ENCODE assay signal across 14 mouse cellular contexts in genomic region chr3:59113973-59114517, GRCm38 (mm10). TPM values are rescaled to one million over a fixed set of nuclear protein-coding genes. Genes with fewer than 3 reads are reported as not detected.
DNase-seq lines count a peak whose midpoint lies in the region; ATAC-seq and TF ChIP-seq lines count a peak whose summit lies in the region.
"Had no signal": no experiment of that assay in that cellular context is flagged by ENCODE, and none has a peak within 500 bp of the region (broad histone marks: within the 10 kb centered on the region; RNA-seq: fewer than 3 reads in every experiment).

No protein-coding gene starts in this region.

- peak; percentile 54 for DNase-seq in adrenal gland, postnatal 14 days
- no peak for DNase-seq in adrenal gland, postnatal 4 days (ENCODE audit: low spot score in 2 of 2)
- peak; percentile 100 for DNase-seq in 416B (ENCODE audit: low read depth)
- peak; percentile 27 to 28 for DNase-seq in heart, adult 9 months (ENCODE audit: low spot score in 2 of 2)
- DNase-seq in liver, embryonic 13.5 days, result peak; percentile 16
- no peak for DNase-seq in yolk sac, embryonic 10.5 days (ENCODE audit: low spot score)
- DNase-seq in cerebellum, adult 18-20 months, result no peak
- no peak for DNase-seq in left cerebral cortex, adult 2 months (ENCODE audit: extremely low spot score in 1 of 2, low spot score in 2 of 2)
- DNase-seq: gastrocnemius, postnatal 36 days; kidney, adult 18-20 months had no signal

- H3K27ac ChIP-seq in liver, embryonic 13.5 days, result peak overlapping the region; percentile 47; the same call in 1 of the 2 replicates
- no peak overlapping the region for H3K27ac ChIP-seq in left cerebral cortex, adult 2 months
- H3K27ac ChIP-seq: forebrain, embryonic 10.5 days; stomach, embryonic 15.5 days had no signal

- H3K4me1 ChIP-seq in liver, embryonic 13.5 days (replicated peaks), result peaks cover 17% of the 10 kb centered on the region
- H3K4me1 ChIP-seq: forebrain, embryonic 10.5 days; stomach, embryonic 15.5 days had no signal

- H3K27me3 ChIP-seq in liver, embryonic 13.5 days, result no peaks in the 10 kb centered on the region
- H3K27me3 ChIP-seq: stomach, embryonic 15.5 days had no signal

- no peaks in the 10 kb centered on the region for H3K9me3 ChIP-seq in liver, embryonic 13.5 days (replicated peaks)
- H3K9me3 ChIP-seq: forebrain, embryonic 10.5 days; stomach, embryonic 15.5 days had no signal

- 0 out of 2 replicates have a peak overlapping the region, but pooled peaks have one; percentile 6 for H3K9ac ChIP-seq in liver, embryonic 13.5 days
- H3K9ac ChIP-seq: stomach, embryonic 15.5 days had no signal

- peak; percentile 79 for ATAC-seq in liver, embryonic 13.5 days (ENCODE audit: low read depth)

- no peak overlapping the region for H3K4me2 ChIP-seq in liver, embryonic 13.5 days
- H3K4me2 ChIP-seq: stomach, embryonic 15.5 days had no signal

- 12% methylated on average over 8 of the region's 8 CpGs for WGBS in liver, embryonic 13.5 days (ENCODE audit: insufficient replicate concordance)

- intact Hi-C loops in left cerebral cortex, adult 2 months (cut with DNase I), result no loop called here

- H3K36me3 ChIP-seq in liver, embryonic 13.5 days, result no peaks in the 10 kb centered on the region
- H3K36me3 ChIP-seq: stomach, embryonic 15.5 days had no signal

- no peak overlapping the region for H3K4me3 ChIP-seq in liver, embryonic 13.5 days (replicated peaks)
- H3K4me3 ChIP-seq in left cerebral cortex, adult 2 months, result no peak overlapping the region
- H3K4me3 ChIP-seq: forebrain, embryonic 10.5 days; stomach, embryonic 15.5 days had no signal

- TF ChIP-seq CTCF in left cerebral cortex, adult 2 months (IDR thresholded peaks at IDR 0.05), result no peak

RNA-seq across cellular contexts. Expression of gene Gpr171, which starts 12.4 kb away (rescaled TPM):
- total RNA-seq in adrenal gland, postnatal 14 days (2021), result 0.59 and 2.6 TPM in 2 replicates
- under 1 TPM in 1 of 2 experiments, not detected in 1; 0.17 TPM for total RNA-seq in adrenal gland, postnatal 4 days (2021)
- 1.3 and 1.5 TPM in 2 replicates for polyA plus RNA-seq in liver, embryonic 13.5 days (2015; fragmentation: Nextera tagmentation; extraction: Ambion mirVana)
- total RNA-seq in left cerebral cortex, adult 2 months (2021), result not detected
- total RNA-seq: gastrocnemius, postnatal 36 days; layer of hippocampus, postnatal 14 days had no signal
- polyA plus RNA-seq: cortical plate, adult 2 months had no signal

RNA-seq across cellular contexts. Expression of gene P2ry14, which starts 39.4 kb away (rescaled TPM):
- total RNA-seq in adrenal gland, postnatal 14 days (2021), result 11.7 and 17.6 TPM in 2 replicates
- 10 to 100 TPM; 12.2 to 13.9 TPM for total RNA-seq in adrenal gland, postnatal 4 days (2021)
- polyA plus RNA-seq in liver, embryonic 13.5 days (2015; fragmentation: Nextera tagmentation; extraction: Ambion mirVana), result 2.8 and 5.0 TPM in 2 replicates
- 1 to 10 TPM; 2.9 to 3.5 TPM for total RNA-seq in left cerebral cortex, adult 2 months (2021)

Comparison
In these comparisons a context has a peak if more than half of its experiments do, and no peak if none do; other contexts are left out.
1. DNase-seq: peak in adrenal gland, postnatal 14 days (single experiment), 416B (single experiment), heart, adult 9 months (2 of 2) and liver, embryonic 13.5 days (single experiment); none in adrenal gland, postnatal 4 days (0 of 2), yolk sac, embryonic 10.5 days (single experiment), cerebellum, adult 18-20 months (0 of 2) and left cerebral cortex, adult 2 months (0 of 2).